14 mouse cellular contexts compared by ENCODE assay signal in the genomic region with DNA sequence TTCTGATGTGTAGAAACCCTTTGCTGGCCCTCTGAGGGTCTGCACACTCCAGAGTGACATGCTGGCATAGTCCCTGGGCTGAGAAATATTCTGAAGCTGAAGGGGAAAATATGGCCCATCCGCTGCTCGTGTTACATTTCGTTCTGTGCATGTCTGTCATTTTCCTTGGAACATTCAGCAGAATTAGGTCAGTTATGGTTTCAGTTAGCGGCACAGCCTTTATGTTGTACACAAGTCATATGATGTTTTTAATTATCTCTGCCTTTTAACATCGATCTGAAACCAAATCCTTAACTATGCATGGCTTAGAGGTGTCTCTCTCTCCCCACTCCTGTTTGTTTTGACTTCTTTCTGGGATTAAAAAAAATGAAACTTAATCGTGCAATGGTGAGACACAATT.
"Had no signal": no experiment of that assay in that cellular context is flagged by ENCODE, and none has a peak within 500 bp of the region (broad histone marks: within the 10 kb centered on the region; RNA-seq: fewer than 3 reads in every experiment).

No protein-coding gene starts in this region.

- H3K9ac ChIP-seq: limb, embryonic 15.5 days; liver, embryonic 12.5 days; lung, embryonic 15.5 days; midbrain, embryonic 12.5 days; neural tube, embryonic 12.5 days had no signal

- H3K4me1 ChIP-seq: liver, embryonic 12.5 days; lung, embryonic 15.5 days; midbrain, embryonic 12.5 days; neural tube, embryonic 12.5 days had no signal

- H3K9me3 ChIP-seq: limb, embryonic 15.5 days; liver, embryonic 12.5 days; lung, embryonic 15.5 days; midbrain, embryonic 12.5 days; neural tube, embryonic 12.5 days had no signal

- H3K27ac ChIP-seq: liver, embryonic 12.5 days; lung, embryonic 15.5 days; midbrain, embryonic 12.5 days; neural tube, embryonic 12.5 days had no signal

- DNase-seq: kidney, adult 8-10 months; kidney, postnatal 25 days; layer of hippocampus, adult 9-11 months; left cerebral cortex, postnatal 4 days; retina, postnatal 1 day; right cerebral cortex, postnatal 4 days; spleen, adult 18-20 months; thymus, adult 2 months; thymus, postnatal 25 days had no signal

- H3K4me3 ChIP-seq: limb, embryonic 15.5 days; liver, embryonic 12.5 days; lung, embryonic 15.5 days; midbrain, embryonic 12.5 days; neural tube, embryonic 12.5 days had no signal

- ATAC-seq: liver, embryonic 12.5 days had no signal

- H3K4me2 ChIP-seq: limb, embryonic 15.5 days; liver, embryonic 12.5 days; lung, embryonic 15.5 days; midbrain, embryonic 12.5 days; neural tube, embryonic 12.5 days had no signal

- H3K27me3 ChIP-seq: limb, embryonic 15.5 days; liver, embryonic 12.5 days; lung, embryonic 15.5 days; midbrain, embryonic 12.5 days; neural tube, embryonic 12.5 days had no signal

- H3K36me3 ChIP-seq: limb, embryonic 15.5 days; liver, embryonic 12.5 days; lung, embryonic 15.5 days; midbrain, embryonic 12.5 days; neural tube, embryonic 12.5 days had no signal
